Mouse (Mus musculus) forebrain, embryonic 11.5 days (tissue): ENCODE data around the gene Pcf11. TPM values are rescaled to one million over a fixed set of nuclear protein-coding genes. Genes with fewer than 3 reads are reported as not detected.

Experiments used
- ATAC-seq: fragments of 200-750 bp; cut with Nextera tagmentation; replicated peaks from 2 replicates; pipeline ENCODE4 v1.8.0; 2017; ENCODE audit warnings: moderate TSS enrichment; ENCODE audit not compliant: low FRiP score
- DNase-seq: peaks from one replicate; pipeline ENCODE4 v3.0.0-alpha.2; 2017; ENCODE audit warnings: low spot score
- H3K27ac ChIP-seq: fragments of 300-500 bp; sonication (generic); 2 replicates; pipeline ENCODE4 v1.5.1; 2014; ENCODE audit warnings: low read depth, low read length
- H3K27me3 ChIP-seq: fragments of 300-500 bp; sonication (generic); 2 replicates; pipeline ENCODE4 v1.6.1; 2014; ENCODE audit warnings: mild to moderate bottlenecking, low read length, mixed read lengths; ENCODE audit not compliant: control insufficient read depth, insufficient read depth
- H3K36me3 ChIP-seq: fragments of 300-500 bp; sonication (generic); 2 replicates; pipeline ENCODE4 v1.6.1; 2014; ENCODE audit warnings: mild to moderate bottlenecking, low read length, moderate library complexity, mixed read lengths; ENCODE audit not compliant: control insufficient read depth, insufficient read depth
- H3K4me1 ChIP-seq: fragments of 300-500 bp; sonication (generic); replicated peaks from 2 replicates; pipeline ENCODE4 v1.6.1; 2014; ENCODE audit warnings: low read length, mixed read lengths; ENCODE audit not compliant: control insufficient read depth, insufficient read depth
- H3K4me2 ChIP-seq: fragments of 300-500 bp; sonication (generic); 2 replicates; pipeline ENCODE4 v1.6.1; 2014; ENCODE audit warnings: low read depth, mild to moderate bottlenecking, low read length, moderate library complexity, mixed read lengths; ENCODE audit not compliant: severe bottlenecking
- H3K4me3 ChIP-seq: fragments of 300-500 bp; sonication (generic); 2 replicates; pipeline ENCODE4 v1.5.1; 2014; ENCODE audit warnings: low read depth, low read length
- H3K9ac ChIP-seq: fragments of 300-500 bp; sonication (generic); 2 replicates; pipeline ENCODE4 v1.6.1; 2014; ENCODE audit warnings: low read length
- H3K9me3 ChIP-seq: fragments of 300-500 bp; sonication (generic); 2 replicates; pipeline ENCODE4 v1.6.1; 2016; ENCODE audit warnings: low read length, mixed read lengths; ENCODE audit not compliant: control insufficient read depth
- WGBS: fragments of 180-500 bp; shearing (Covaris S2); extraction: QIAGEN DNeasy Blood & Tissue Kit; methylation state at CpG from one replicate; pipeline ENCODE4 v1.1.7; 2014; 5-methylcytosine and 5-hydroxymethylcytosine counted together
- polyA plus RNA-seq: library from polyadenylated mRNA; unstranded; fragments of >200 nt; fragmentation: Nextera tagmentation; extraction: Ambion mirVana; gene quantifications from 2 replicates; pipeline ENCODE4 v1.2.1, GENCODE M21; 2014

Pcf11 gene
- polyA plus RNA-seq, result 24.3 and 26.0 TPM in 2 replicates

DNA sequence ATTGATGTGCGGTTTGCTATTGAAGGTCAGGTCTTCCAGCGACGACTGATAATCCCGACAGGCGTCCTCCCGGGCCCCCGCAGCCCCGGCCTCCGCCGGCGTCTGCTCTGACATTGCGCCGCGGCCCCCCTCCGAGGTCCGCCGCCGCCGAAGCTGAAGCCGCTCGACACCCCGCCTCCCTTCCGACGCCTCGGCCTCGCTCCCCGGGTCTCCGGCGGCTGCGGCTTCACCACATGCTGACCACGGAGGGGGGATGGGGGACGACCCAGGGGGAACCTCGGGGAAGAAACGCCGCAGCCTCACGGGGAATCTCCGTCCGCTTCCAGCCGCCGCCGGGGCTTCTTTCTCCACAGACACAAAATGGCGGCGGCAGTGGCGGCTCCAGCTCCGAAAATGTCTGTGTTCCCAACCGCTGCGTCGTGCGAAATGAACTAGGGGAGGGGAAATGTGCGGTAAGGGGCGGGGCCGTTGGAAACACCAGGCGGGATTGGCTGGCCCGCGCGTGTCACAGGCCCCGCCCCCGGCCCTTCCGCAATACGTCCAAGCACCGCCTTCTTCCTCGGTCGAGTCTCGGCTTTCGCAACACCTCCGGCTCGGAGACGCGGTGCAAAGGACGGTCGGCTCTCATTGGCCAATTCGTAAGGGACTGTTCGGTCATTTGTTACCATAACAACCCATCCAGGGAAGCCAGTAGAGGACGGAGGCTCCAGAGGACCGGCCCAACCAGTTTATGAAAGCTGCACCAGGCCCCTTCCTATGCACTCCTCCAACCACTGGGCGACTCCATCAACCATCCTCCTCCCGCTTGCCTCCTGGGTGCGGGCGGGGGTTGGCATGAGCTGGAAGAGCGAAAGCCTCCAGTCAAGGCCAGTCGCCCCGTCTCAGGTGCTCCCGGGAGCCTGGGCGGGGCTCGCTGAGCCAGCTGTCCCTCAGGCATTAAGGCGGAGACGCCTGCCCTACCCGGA, at the start of gene Pcf11:
Gene Pcf11, minus strand, starts transcription at position 428 of the 965 bp plus-strand sequence.
- Histone ChIP-seq H3K9me3 (no peaks in the 10 kb centered on the region), H3K9ac (peak within 1 kb of the TSS; percentile 99), H3K27ac (peak within 1 kb of the TSS; percentile 89), H3K4me2 (peak within 1 kb of the TSS; percentile 75), H3K27me3 (no peaks in the 10 kb centered on the region), H3K36me3 (no peaks in the 10 kb centered on the region), H3K4me1 (peaks cover 2% of the 10 kb centered on the region; the same call in 1 of the 2 replicates), H3K4me3 (peak within 1 kb of the TSS; percentile 60)
- ATAC-seq, result peak; percentile 99
- DNase-seq, result peak; percentile 99
- WGBS, result under 1% methylated on average over 86 of the region's 88 CpGs

DNA sequence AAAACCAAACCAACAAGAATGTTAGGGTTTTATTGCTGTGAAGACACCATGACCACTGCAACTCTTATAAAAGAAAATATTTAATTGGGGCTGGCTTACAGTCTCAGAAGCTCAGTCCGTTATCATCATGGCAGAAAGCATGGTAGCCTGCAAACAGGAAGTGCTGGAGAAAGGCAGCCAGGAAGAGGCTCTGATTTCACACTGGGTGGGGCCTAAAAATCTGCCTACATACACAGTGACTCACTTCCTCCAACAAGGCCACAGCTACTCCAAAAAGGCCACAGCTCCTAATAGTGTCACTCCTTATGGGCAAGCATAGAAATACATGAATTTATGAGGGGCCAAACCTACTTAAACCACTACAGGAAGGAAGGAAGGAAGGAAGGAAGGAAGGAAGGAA, 45.3 kb upstream of the Pcf11 start:
- no peak for ATAC-seq
- Histone ChIP-seq H3K4me3 (no peak overlapping the region), H3K27me3 (no peaks in the 10 kb centered on the region), H3K9me3 (no peaks in the 10 kb centered on the region), H3K4me1 (no peaks in the 10 kb centered on the region), H3K27ac (no peak overlapping the region), H3K36me3 (no peaks in the 10 kb centered on the region), H3K9ac (no peak overlapping the region), H3K4me2 (no peak overlapping the region)
- no peak for DNase-seq
- 96% methylated on average over 1 of the region's 1 CpGs for WGBS

GRCm38 (mm10) chr7:92711593-92711992, 41.9 kb upstream of the Pcf11 start:
- ATAC-seq (no peak), DNase-seq (no peak)
- WGBS, result 89% methylated on average over 3 of the region's 3 CpGs
- Histone ChIP-seq H3K4me2 (no peak overlapping the region), H3K36me3 (no peaks in the 10 kb centered on the region), H3K4me1 (no peaks in the 10 kb centered on the region), H3K9ac (no peak overlapping the region), H3K4me3 (no peak overlapping the region), H3K9me3 (no peaks in the 10 kb centered on the region), H3K27ac (no peak overlapping the region), H3K27me3 (no peaks in the 10 kb centered on the region)

GRCm38 (mm10) chr7:92709573-92709972, 39.8 kb upstream of the Pcf11 start:
- ATAC-seq (no peak), DNase-seq (no peak)
- Histone ChIP-seq H3K27ac (no peak overlapping the region), H3K4me3 (no peak overlapping the region), H3K4me2 (no peak overlapping the region), H3K4me1 (no peaks in the 10 kb centered on the region), H3K27me3 (no peaks in the 10 kb centered on the region), H3K9me3 (no peaks in the 10 kb centered on the region), H3K9ac (no peak overlapping the region), H3K36me3 (no peaks in the 10 kb centered on the region)
- WGBS, result 60% methylated on average over 2 of the region's 2 CpGs

- ATAC-seq, result no peak
- 77% methylated on average over 12 of the region's 12 CpGs for WGBS
Measured at GRCm38 (mm10) chr7:92706711-92707110, 37.0 kb upstream of the Pcf11 start.

DNA sequence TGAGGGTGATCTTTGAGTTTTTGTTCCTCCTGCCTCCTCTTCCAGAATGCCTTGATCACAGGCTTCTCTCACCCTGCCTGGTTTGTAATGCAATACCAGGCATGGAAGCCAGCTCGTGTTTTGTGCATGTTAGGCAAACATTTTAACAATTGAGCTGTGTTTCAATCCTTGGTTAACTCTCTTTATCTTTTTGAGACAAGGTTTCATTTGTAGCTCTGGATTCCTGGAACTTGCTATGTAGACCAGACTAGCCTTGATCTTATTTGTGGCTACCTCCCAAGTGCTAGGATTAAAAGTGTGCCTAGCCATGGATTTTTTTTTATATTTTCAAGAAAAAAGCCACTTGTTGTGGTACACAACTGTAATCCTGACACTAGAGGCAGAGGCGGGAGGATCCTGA, 35.8 kb upstream of the Pcf11 start:
- Histone ChIP-seq H3K4me1 (no peaks in the 10 kb centered on the region), H3K9me3 (no peaks in the 10 kb centered on the region), H3K36me3 (no peaks in the 10 kb centered on the region), H3K4me3 (no peak overlapping the region), H3K27ac (no peak overlapping the region), H3K4me2 (no peak overlapping the region), H3K9ac (no peak overlapping the region), H3K27me3 (no peaks in the 10 kb centered on the region)
- ATAC-seq (no peak), DNase-seq (no peak)
- WGBS, result 65% methylated on average over 2 of the region's 2 CpGs

More at GRCm38 (mm10) chr7:92706711-92707110, 37.0 kb upstream of the Pcf11 start:
- Histone ChIP-seq H3K9me3 (no peaks in the 10 kb centered on the region), H3K9ac (no peak overlapping the region), H3K4me3 (no peak overlapping the region), H3K36me3 (no peaks in the 10 kb centered on the region), H3K27ac (no peak overlapping the region), H3K4me1 (no peaks in the 10 kb centered on the region), H3K27me3 (no peaks in the 10 kb centered on the region), H3K4me2 (no peak overlapping the region)
- no peak for DNase-seq

GRCm38 (mm10) chr7:92703661-92704060, 33.9 kb upstream of the Pcf11 start:
- WGBS, result 85% methylated on average over 1 of the region's 1 CpGs
- no peak overlapping the region for H3K27ac ChIP-seq
- H3K27me3 ChIP-seq, result no peaks in the 10 kb centered on the region
- no peak overlapping the region for H3K9ac ChIP-seq
- no peak for DNase-seq
- no peaks in the 10 kb centered on the region for H3K4me1 ChIP-seq
- H3K4me2 ChIP-seq, result no peak overlapping the region
- no peak for ATAC-seq
- no peak overlapping the region for H3K4me3 ChIP-seq
- H3K36me3 ChIP-seq, result no peaks in the 10 kb centered on the region
- no peaks in the 10 kb centered on the region for H3K9me3 ChIP-seq

DNA sequence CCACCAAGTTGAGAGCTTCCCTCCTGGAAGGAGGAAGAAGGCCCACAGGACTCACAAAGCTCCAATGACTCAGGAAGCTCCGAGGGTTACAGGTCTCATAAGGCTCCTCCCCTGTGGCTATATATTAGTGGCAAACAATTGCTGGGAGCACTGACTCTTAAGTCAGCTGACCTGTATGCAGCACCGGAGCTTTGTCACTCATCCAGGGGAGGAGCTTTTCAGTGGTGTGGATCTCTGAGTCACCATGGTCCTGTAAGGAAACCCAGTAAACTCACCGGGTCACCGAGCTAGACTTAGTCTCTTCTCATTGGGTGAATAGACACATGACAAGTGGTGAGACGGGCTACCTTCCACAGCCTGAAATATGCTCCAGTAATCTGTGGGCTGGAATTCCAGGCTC, 29.0 kb upstream of the Pcf11 start:
- DNase-seq, result no peak
- ATAC-seq, result no peak
- Histone ChIP-seq H3K27ac (no peak overlapping the region), H3K4me2 (no peak overlapping the region), H3K9ac (no peak overlapping the region), H3K4me1 (no peaks in the 10 kb centered on the region), H3K27me3 (no peaks in the 10 kb centered on the region), H3K36me3 (no peaks in the 10 kb centered on the region), H3K4me3 (no peak overlapping the region), H3K9me3 (no peaks in the 10 kb centered on the region)
- 83% methylated on average over 5 of the region's 5 CpGs for WGBS

DNA sequence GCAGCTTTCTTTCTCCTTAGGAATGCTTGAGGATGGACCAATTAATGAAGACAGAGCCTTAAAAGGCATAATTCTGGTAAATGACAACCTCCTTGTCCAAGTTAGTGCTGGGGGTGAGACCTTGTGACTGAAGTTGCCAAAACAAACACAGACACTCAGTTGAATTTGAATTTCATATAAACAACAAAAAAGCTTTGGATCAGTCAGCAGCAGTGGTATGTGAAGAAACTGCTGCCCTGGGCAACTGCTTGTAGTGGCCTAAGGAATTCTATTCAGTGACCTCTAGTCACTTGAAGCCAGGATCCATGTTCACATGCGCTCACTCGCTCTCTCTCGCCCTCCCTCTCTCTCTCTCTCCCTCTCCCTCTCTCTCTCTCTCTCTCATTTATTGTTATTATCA, 26.7 kb upstream of the Pcf11 start:
- Histone ChIP-seq H3K4me1 (no peaks in the 10 kb centered on the region), H3K27me3 (no peaks in the 10 kb centered on the region), H3K36me3 (no peaks in the 10 kb centered on the region), H3K9ac (no peak overlapping the region), H3K4me3 (no peak overlapping the region), H3K4me2 (no peak overlapping the region), H3K9me3 (no peaks in the 10 kb centered on the region), H3K27ac (no peak overlapping the region)
- DNase-seq (no peak), ATAC-seq (no peak)
- WGBS, result 68% methylated on average over 3 of the region's 3 CpGs
